Mouse (Mus musculus) intestine, embryonic 14.5 days (tissue): ENCODE measurements at regions not wholly inside any gene's neighbourhood (a gene's known extent, or its start where the extent isn't known, plus 50 kb on each side); places are given as distances from the start of the nearest gene placed in this dataset.

ENCODE experiments used
- ATAC-seq: fragments of 200-750 bp; cut with Nextera tagmentation; replicated peaks from 2 replicates; pipeline ENCODE4 v1.8.0; 2017; ENCODE audit warnings: low read depth, moderate number of reproducible peaks, moderate TSS enrichment, moderate library complexity; ENCODE audit not compliant: low FRiP score, low TSS enrichment
- DNase-seq: peaks from one replicate; pipeline ENCODE4 v3.0.0-alpha.2; 2018; ENCODE audit warnings: low spot score
- H3K27ac ChIP-seq: fragments of 300-500 bp; sonication (generic); 2 replicates; pipeline ENCODE4 v1.5.1; 2014; ENCODE audit warnings: low read depth, mild to moderate bottlenecking, control low read depth
- H3K27me3 ChIP-seq: fragments of 300-500 bp; sonication (generic); replicated peaks from 2 replicates; pipeline ENCODE4 v1.6.1; 2014; ENCODE audit warnings: low read length, control low read depth; ENCODE audit not compliant: control insufficient read depth, insufficient read depth
- H3K36me3 ChIP-seq: fragments of 300-500 bp; sonication (generic); 2 replicates; pipeline ENCODE4 v1.6.1; 2014; ENCODE audit warnings: low read length, control low read depth; ENCODE audit not compliant: control insufficient read depth, insufficient read depth
- H3K4me1 ChIP-seq: fragments of 300-500 bp; sonication (generic); replicated peaks from 2 replicates; pipeline ENCODE4 v1.6.1; 2014; ENCODE audit warnings: low read length, control low read depth, mixed read lengths; ENCODE audit not compliant: control insufficient read depth, insufficient read depth
- H3K4me2 ChIP-seq: fragments of 300-500 bp; sonication (generic); 2 replicates; pipeline ENCODE4 v1.6.1; 2014; ENCODE audit warnings: low read length
- H3K4me3 ChIP-seq: fragments of 300-500 bp; sonication (generic); 2 replicates; pipeline ENCODE4 v1.5.1; 2014; ENCODE audit warnings: low read depth, low read length, control low read depth, mixed read lengths
- H3K9ac ChIP-seq: fragments of 300-500 bp; sonication (generic); 2 replicates; pipeline ENCODE4 v1.6.1; 2014; ENCODE audit warnings: mild to moderate bottlenecking, low read length
- H3K9me3 ChIP-seq: fragments of 300-500 bp; sonication (generic); 2 replicates; pipeline ENCODE4 v1.6.1; 2016; ENCODE audit warnings: low read length, control low read depth; ENCODE audit not compliant: control insufficient read depth
- WGBS: fragments of 180-500 bp; shearing (Covaris S2); extraction: QIAGEN DNeasy Blood & Tissue Kit; methylation state at CpG from one replicate; pipeline ENCODE4 v1.1.7; 2014; 5-methylcytosine and 5-hydroxymethylcytosine counted together

GRCm38 (mm10) chr2:173431841-173432240 lies 90.5 kb upstream of the 1700021F07Rik start:
- ATAC-seq (no peak), DNase-seq (no peak)
- H3K4me2 ChIP-seq, result no peak overlapping the region
- 46% methylated on average over 5 of the region's 5 CpGs for WGBS
- H3K27ac ChIP-seq, result no peak overlapping the region
- H3K4me3 ChIP-seq, result no peak overlapping the region
- peaks cover 14% of the 10 kb centered on the region; the same call in 1 of the 2 replicates for H3K4me1 ChIP-seq
- no peaks in the 10 kb centered on the region; the same call in 1 of the 2 replicates for H3K9me3 ChIP-seq
- H3K27me3 ChIP-seq, result no peaks in the 10 kb centered on the region
- H3K36me3 ChIP-seq, result no peaks in the 10 kb centered on the region
- H3K9ac ChIP-seq, result no peak overlapping the region

GRCm38 (mm10) chr2:173432258-173432657 lies 90.1 kb upstream of the 1700021F07Rik start:
- Histone ChIP-seq H3K9ac (no peak overlapping the region), H3K36me3 (no peaks in the 10 kb centered on the region), H3K27ac (0 out of 2 replicates have a peak overlapping the region, but pooled peaks have one; percentile 8), H3K27me3 (no peaks in the 10 kb centered on the region), H3K4me1 (peaks cover 14% of the 10 kb centered on the region; the same call in 1 of the 2 replicates), H3K4me3 (no peak overlapping the region), H3K4me2 (no peak overlapping the region), H3K9me3 (no peaks in the 10 kb centered on the region; the same call in 1 of the 2 replicates)
- ATAC-seq (no peak), DNase-seq (no peak)
- WGBS, result 47% methylated on average over 3 of the region's 3 CpGs

GRCm38 (mm10) chr2:173432886-173433624 lies 89.3 kb upstream of the 1700021F07Rik start:
- Histone ChIP-seq H3K4me1 (peaks cover 14% of the 10 kb centered on the region; the same call in 1 of the 2 replicates), H3K27me3 (no peaks in the 10 kb centered on the region), H3K4me3 (no peak overlapping the region), H3K9me3 (no peaks in the 10 kb centered on the region; the same call in 1 of the 2 replicates), H3K9ac (no peak overlapping the region), H3K36me3 (no peaks in the 10 kb centered on the region), H3K4me2 (no peak overlapping the region), H3K27ac (no peak overlapping the region)
- WGBS, result 86% methylated on average over 9 of the region's 9 CpGs
- no peak for DNase-seq
- 0 out of 2 replicates have a peak, but pooled peaks have one; percentile 33 for ATAC-seq

- 70% methylated on average over 3 of the region's 3 CpGs for WGBS
- no peak overlapping the region for H3K4me2 ChIP-seq
- ATAC-seq (no peak), DNase-seq (no peak)
- H3K27me3 ChIP-seq, result no peaks in the 10 kb centered on the region
- no peak overlapping the region for H3K4me3 ChIP-seq
- H3K36me3 ChIP-seq, result no peaks in the 10 kb centered on the region
- H3K9me3 ChIP-seq, result no peaks in the 10 kb centered on the region
- peaks cover 14% of the 10 kb centered on the region for H3K4me1 ChIP-seq
- no peak overlapping the region for H3K9ac ChIP-seq
- no peak overlapping the region for H3K27ac ChIP-seq
These were observed 85.8 kb upstream of the 1700021F07Rik start for GRCm38 (mm10) chr2:173436580-173436979.

- no peak overlapping the region for H3K4me3 ChIP-seq
- no peak overlapping the region for H3K9ac ChIP-seq
- no peaks in the 10 kb centered on the region for H3K9me3 ChIP-seq
- 54% methylated on average over 9 of the region's 9 CpGs for whole genome bisulfite sequencing
- no peak overlapping the region for H3K4me2 ChIP-seq
- no peaks in the 10 kb centered on the region for H3K36me3 ChIP-seq
- ATAC-seq, result no peak
- H3K27me3 ChIP-seq, result no peaks in the 10 kb centered on the region
- H3K27ac ChIP-seq, result peak overlapping the region; percentile 34; the same call in 1 of the 2 replicates
- peaks cover 8% of the 10 kb centered on the region for H3K4me1 ChIP-seq
- DNase-seq, result no peak
These were observed 83.4 kb upstream of the 1700021F07Rik start for GRCm38 (mm10) chr2:173439031-173439430.

GRCm38 (mm10) chr2:173442056-173442455 lies 80.3 kb upstream of the 1700021F07Rik start:
- DNase-seq (no peak), ATAC-seq (no peak)
- Histone ChIP-seq H3K9me3 (no peaks in the 10 kb centered on the region), H3K36me3 (no peaks in the 10 kb centered on the region), H3K4me3 (no peak overlapping the region), H3K27ac (no peak overlapping the region), H3K27me3 (no peaks in the 10 kb centered on the region), H3K4me1 (no peaks in the 10 kb centered on the region; the same call in 1 of the 2 replicates), H3K4me2 (no peak overlapping the region), H3K9ac (no peak overlapping the region)
- 85% methylated on average over 11 of the region's 11 CpGs for WGBS

GRCm38 (mm10) chr2:173443262-173443661 lies 79.1 kb upstream of the 1700021F07Rik start:
- Histone ChIP-seq H3K27me3 (no peaks in the 10 kb centered on the region), H3K4me3 (no peak overlapping the region), H3K4me2 (no peak overlapping the region), H3K9ac (no peak overlapping the region), H3K9me3 (no peaks in the 10 kb centered on the region), H3K36me3 (no peaks in the 10 kb centered on the region), H3K4me1 (no peaks in the 10 kb centered on the region; the same call in 1 of the 2 replicates), H3K27ac (no peak overlapping the region)
- no peak for DNase-seq
- 43% methylated on average over 10 of the region's 10 CpGs for WGBS
- ATAC-seq, result no peak

- Histone ChIP-seq H3K9me3 (no peaks in the 10 kb centered on the region), H3K27me3 (no peaks in the 10 kb centered on the region), H3K36me3 (no peaks in the 10 kb centered on the region), H3K9ac (no peak overlapping the region), H3K4me1 (peaks cover 8% of the 10 kb centered on the region), H3K4me2 (no peak overlapping the region), H3K27ac (no peak overlapping the region), H3K4me3 (no peak overlapping the region)
- no peak for ATAC-seq
- WGBS, result 86% methylated on average over 9 of the region's 9 CpGs
- DNase-seq, result no peak
These were observed 78.0 kb upstream of the 1700021F07Rik start for GRCm38 (mm10) chr2:173444386-173444785.

- WGBS, result 88% methylated on average over 3 of the region's 3 CpGs
- Histone ChIP-seq H3K4me3 (no peak overlapping the region), H3K36me3 (no peaks in the 10 kb centered on the region), H3K4me1 (peaks cover 11% of the 10 kb centered on the region), H3K9ac (no peak overlapping the region), H3K4me2 (no peak overlapping the region), H3K9me3 (no peaks in the 10 kb centered on the region), H3K27me3 (no peaks in the 10 kb centered on the region), H3K27ac (no peak overlapping the region)
- DNase-seq (no peak), ATAC-seq (no peak)
These were observed 77.3 kb upstream of the 1700021F07Rik start for GRCm38 (mm10) chr2:173445039-173445438.
